Mouse (Mus musculus): ENCODE results near the gene Npff.

GRCm38 (mm10) chr15:102530566-102530965, 5.8 kb upstream of the Npff start:
- TF ChIP-seq CTCF (IDR thresholded peaks at IDR 0.05; ENCODE audit: low read depth, low read length), result no peak
- no peak for TF ChIP-seq GATA1 (IDR thresholded peaks at IDR 0.05; ENCODE audit: borderline replicate concordance, low read length)

Data from G1E (cell line).